Mouse (Mus musculus) G1E (cell line): ENCODE data around the gene Trim31.

Source experiments
- CTCF ChIP-seq: IDR thresholded peaks from 2 replicates; pipeline ENCODE4 v1.5.1; 2012; ENCODE audit warnings: low read depth, low read length, inconsistent platforms, mixed read lengths
- GATA1 ChIP-seq: IDR thresholded peaks from 2 replicates; pipeline ENCODE4 v1.6.1; 2012; ENCODE audit warnings: borderline replicate concordance, low read length, inconsistent platforms, mixed read lengths
- GATA2 ChIP-seq: IDR thresholded peaks from 2 replicates; pipeline ENCODE4 v1.6.1; 2012; ENCODE audit warnings: low read depth, low read length, inconsistent platforms, borderline replicate concordance
- POLR2AphosphoS5 ChIP-seq: IDR thresholded peaks from 2 replicates; pipeline ENCODE4 v1.6.1; 2012; ENCODE audit warnings: low read depth, low read length, inconsistent platforms; ENCODE audit not compliant: insufficient replicate concordance
- TAL1 ChIP-seq: conservative IDR thresholded peaks from 2 replicates; pipeline ENCODE4 v1.6.1; 2012; ENCODE audit warnings: low read depth, low read length, inconsistent platforms, mixed read lengths

- no peak for TF ChIP-seq CTCF
- TF ChIP-seq GATA1: no peak
- TF ChIP-seq GATA2: no peak
- no peak for TF ChIP-seq POLR2AphosphoS5
- TF ChIP-seq TAL1: no peak
Measured at GRCm38 (mm10) chr17:36942391-36942790, 44.5 kb downstream of the Trim31 start.
